Mouse (Mus musculus) forebrain, embryonic 15.5 days (tissue): ENCODE data around the gene Tex30. TPM values are rescaled to one million over a fixed set of nuclear protein-coding genes. Genes with fewer than 3 reads are reported as not detected.

Source experiments
- ATAC-seq: fragments of 200-750 bp; cut with Nextera tagmentation; replicated peaks from 2 replicates; pipeline ENCODE4 v1.8.0; 2017; ENCODE audit warnings: mild to moderate bottlenecking, moderate TSS enrichment, moderate library complexity
- H3K27ac ChIP-seq: fragments of 300-500 bp; sonication (generic); replicated peaks from 2 replicates; pipeline ENCODE4 v1.5.1; 2015; ENCODE audit warnings: mild to moderate bottlenecking, inconsistent platforms
- H3K27me3 ChIP-seq: fragments of 300-500 bp; sonication (generic); 2 replicates; pipeline ENCODE4 v1.6.1; 2015; ENCODE audit warnings: inconsistent platforms
- H3K36me3 ChIP-seq: fragments of 300-500 bp; sonication (generic); 2 replicates; pipeline ENCODE4 v1.6.1; 2015; ENCODE audit warnings: mild to moderate bottlenecking, inconsistent platforms
- H3K4me1 ChIP-seq: fragments of 300-500 bp; sonication (generic); 2 replicates; pipeline ENCODE4 v1.6.1; 2015; ENCODE audit warnings: inconsistent platforms
- H3K4me2 ChIP-seq: fragments of 300-500 bp; sonication (generic); replicated peaks from 2 replicates; pipeline ENCODE4 v1.6.1; 2015; ENCODE audit warnings: mild to moderate bottlenecking, inconsistent platforms
- H3K4me3 ChIP-seq: fragments of 300-500 bp; sonication (generic); 2 replicates; pipeline ENCODE4 v1.5.1; 2015; ENCODE audit warnings: mild to moderate bottlenecking, inconsistent platforms
- H3K9ac ChIP-seq: fragments of 300-500 bp; sonication (generic); replicated peaks from 2 replicates; pipeline ENCODE4 v1.6.1; 2015; ENCODE audit warnings: mild to moderate bottlenecking, inconsistent platforms
- H3K9me3 ChIP-seq: fragments of 300-500 bp; sonication (generic); 2 replicates; pipeline ENCODE4 v1.6.1; 2016; ENCODE audit warnings: inconsistent platforms
- WGBS: fragments of 180-500 bp; shearing (Covaris S2); methylation state at CpG from one replicate; pipeline ENCODE4 v1.1.7; 2015; ENCODE audit warnings: mixed read lengths; 5-methylcytosine and 5-hydroxymethylcytosine counted together
- polyA plus RNA-seq: library from polyadenylated mRNA; unstranded; fragments of >200 nt; fragmentation: Nextera tagmentation; extraction: Ambion mirVana; gene quantifications from 2 replicates; pipeline ENCODE4 v1.2.1, GENCODE M21; 2015

Tex30 gene
- polyA plus RNA-seq = 68.3 and 75.9 TPM in 2 replicates

DNA sequence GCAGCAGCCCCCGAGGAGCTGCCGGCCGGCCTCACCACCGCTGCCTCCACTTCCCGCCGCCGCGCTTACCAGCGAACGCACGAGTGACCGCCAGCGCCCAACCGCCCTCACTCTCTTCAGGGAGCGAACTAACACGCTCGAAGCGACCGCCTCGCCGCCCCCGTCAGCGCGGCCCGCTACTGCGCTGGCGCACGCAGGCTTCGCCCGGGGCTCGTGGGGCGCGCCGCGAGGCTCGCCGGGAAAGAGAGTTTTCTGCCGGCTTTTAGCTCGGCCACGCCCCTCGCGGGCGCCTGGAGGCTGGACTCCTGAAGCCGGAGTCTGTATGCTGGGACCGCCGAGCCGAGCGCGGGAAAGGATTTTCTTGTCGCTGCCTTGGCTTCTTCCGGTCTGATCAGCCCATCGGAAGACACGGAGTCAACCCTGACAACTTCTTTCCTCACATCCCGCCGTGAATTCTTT is at the start of gene Tex30:
Gene Tex30 (minus strand): TSS at position 183 of the 459 bp plus-strand sequence.
- Histone ChIP-seq H3K27ac (peak within 1 kb of the TSS; percentile 94), H3K4me1 (peaks cover 14% of the 10 kb centered on the region), H3K9ac (peak within 1 kb of the TSS; percentile 82), H3K9me3 (no peaks in the 10 kb centered on the region), H3K4me2 (peak within 1 kb of the TSS; percentile 65), H3K27me3 (no peaks in the 10 kb centered on the region), H3K36me3 (peaks cover 20% of the 10 kb centered on the region), H3K4me3 (peak within 1 kb of the TSS; percentile 99)
- peak; percentile 99 for ATAC-seq
- WGBS = under 1% methylated on average over 52 of the region's 55 CpGs

DNA sequence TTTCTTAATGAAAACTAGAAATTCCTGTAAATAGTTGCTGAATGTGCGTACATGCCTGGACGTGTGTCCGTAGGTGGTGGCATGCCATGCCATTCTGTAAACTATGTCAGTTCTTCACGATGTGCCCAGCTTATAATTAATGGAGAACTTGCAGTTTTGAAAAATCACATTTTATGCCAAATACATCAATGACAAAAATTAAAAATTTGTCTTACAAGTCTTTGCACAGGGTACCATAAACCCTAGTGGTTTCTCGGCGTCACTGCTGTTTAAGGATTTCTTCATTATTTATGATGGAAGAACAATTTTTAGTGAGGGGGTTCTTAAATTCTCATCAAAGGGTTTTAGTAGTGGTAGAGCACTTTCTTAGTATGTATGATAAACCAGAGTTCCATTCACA is 46.5 kb upstream of the Tex30 start:
- no peak for ATAC-seq
- Histone ChIP-seq H3K36me3 (peaks cover 6% of the 10 kb centered on the region; the same call in 1 of the 2 replicates), H3K4me1 (peaks cover 19% of the 10 kb centered on the region), H3K27me3 (no peaks in the 10 kb centered on the region), H3K9ac (peak overlapping the region; percentile 100), H3K9me3 (no peaks in the 10 kb centered on the region), H3K4me3 (peak overlapping the region; percentile 100), H3K27ac (peak overlapping the region; percentile 100; the same call in 1 of the 2 replicates), H3K4me2 (peak overlapping the region; percentile 67)
- 27% methylated on average over 6 of the region's 6 CpGs for WGBS

GRCm38 (mm10) chr1:44147563-44148381 is 45.5 kb upstream of the Tex30 start, which contains the start of gene Ercc5:
TSS of gene Ercc5 (plus strand) at chr1:44147744.
- Histone ChIP-seq H3K4me3 (peak within 1 kb of the TSS; percentile 100), H3K36me3 (peaks cover 15% of the 10 kb centered on the region), H3K27me3 (no peaks in the 10 kb centered on the region), H3K4me1 (peaks cover 19% of the 10 kb centered on the region), H3K9ac (peak within 1 kb of the TSS; percentile 100), H3K27ac (peak within 1 kb of the TSS; percentile 100), H3K9me3 (no peaks in the 10 kb centered on the region), H3K4me2 (peak within 1 kb of the TSS; percentile 67)
- under 1% methylated on average over 66 of the region's 66 CpGs for WGBS
- ATAC-seq = peak; percentile 98

DNA sequence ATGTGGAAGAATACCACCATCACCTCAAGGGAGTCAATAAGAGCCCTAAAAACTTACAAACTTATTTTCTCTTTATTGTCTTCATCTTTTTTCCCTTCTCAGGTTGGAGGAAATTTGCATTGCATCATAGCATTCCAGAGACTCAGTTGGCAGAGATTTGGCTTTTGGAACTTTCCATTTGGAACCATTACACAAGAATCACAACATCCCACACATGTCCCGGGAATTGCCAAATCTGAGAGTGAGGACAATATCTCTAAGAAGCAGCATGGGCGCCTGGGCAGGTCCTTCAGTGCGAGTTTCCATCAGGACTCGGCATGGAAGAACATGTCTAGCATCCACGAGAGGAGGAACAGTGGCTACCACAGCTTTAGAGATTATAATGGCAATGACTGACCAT is 40.5 kb upstream of the Tex30 start:
- Histone ChIP-seq H3K36me3 (peaks cover 48% of the 10 kb centered on the region), H3K4me2 (no peak overlapping the region), H3K9me3 (no peaks in the 10 kb centered on the region), H3K27me3 (no peaks in the 10 kb centered on the region), H3K4me1 (peaks cover 4% of the 10 kb centered on the region), H3K9ac (no peak overlapping the region), H3K4me3 (no peak overlapping the region), H3K27ac (no peak overlapping the region)
- no peak for ATAC-seq
- 92% methylated on average over 5 of the region's 5 CpGs for WGBS

DNA sequence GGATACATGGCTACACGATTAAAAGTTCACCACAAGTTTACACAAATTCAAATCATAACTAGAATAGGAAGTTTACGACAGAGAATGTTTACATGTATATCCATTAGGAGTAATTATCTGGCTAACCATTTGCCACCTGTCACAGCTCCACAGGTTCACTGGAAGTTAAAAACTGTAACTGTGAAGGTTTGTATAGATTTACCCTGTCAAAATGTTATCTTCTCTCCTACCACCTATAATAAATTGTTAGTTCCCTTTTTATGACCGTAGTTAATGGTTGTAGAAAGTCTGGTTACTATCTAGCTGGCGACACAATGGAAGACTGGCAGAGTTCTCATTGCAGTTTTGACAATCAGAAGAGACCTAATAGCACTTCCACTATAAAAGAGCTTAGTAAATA is 38.0 kb upstream of the Tex30 start:
- peaks cover 61% of the 10 kb centered on the region for H3K36me3 ChIP-seq
- H3K9ac ChIP-seq = no peak overlapping the region
- no peak overlapping the region for H3K4me3 ChIP-seq
- H3K27me3 ChIP-seq = no peaks in the 10 kb centered on the region
- WGBS = 95% methylated on average over 4 of the region's 4 CpGs
- no peak overlapping the region for H3K27ac ChIP-seq
- no peak for ATAC-seq
- H3K4me2 ChIP-seq = no peak overlapping the region
- no peaks in the 10 kb centered on the region for H3K4me1 ChIP-seq
- H3K9me3 ChIP-seq = no peaks in the 10 kb centered on the region

DNA sequence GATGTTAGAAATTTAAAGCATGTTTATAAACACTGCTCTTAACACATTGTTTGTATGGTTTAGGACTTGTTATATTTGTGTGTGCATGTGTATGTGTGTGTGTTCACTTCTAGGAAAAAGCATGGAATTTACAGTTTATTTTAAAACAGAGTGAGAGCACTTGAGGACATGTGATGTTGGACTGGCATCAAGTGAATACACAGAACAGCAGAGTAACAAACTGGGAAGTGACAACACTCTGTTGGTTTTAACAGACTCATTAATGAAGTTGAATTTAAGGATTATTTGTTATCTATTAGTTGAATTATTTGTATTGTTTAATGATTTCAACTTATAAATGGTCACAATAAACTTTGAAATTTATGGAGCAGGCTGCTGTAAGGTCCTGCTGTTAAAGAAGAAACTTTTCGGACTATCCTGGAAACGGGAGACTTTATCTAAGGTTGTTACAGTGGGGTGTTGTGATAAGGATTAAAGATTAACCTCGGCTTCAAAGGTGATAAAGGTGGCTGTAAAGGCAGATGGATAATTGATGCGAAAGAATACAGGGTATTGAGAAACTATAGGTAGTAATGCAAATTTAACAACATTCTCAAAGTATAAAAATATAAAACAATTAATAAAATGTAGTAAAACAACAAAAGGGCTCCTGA is 27.8 kb upstream of the Tex30 start:
- Histone ChIP-seq H3K9me3 (no peaks in the 10 kb centered on the region), H3K27me3 (no peaks in the 10 kb centered on the region), H3K27ac (no peak overlapping the region), H3K4me3 (no peak overlapping the region), H3K4me1 (no peaks in the 10 kb centered on the region), H3K36me3 (peaks cover 52% of the 10 kb centered on the region), H3K9ac (no peak overlapping the region), H3K4me2 (no peak overlapping the region)
- no peak for ATAC-seq
- 94% methylated on average over 4 of the region's 4 CpGs for WGBS

DNA sequence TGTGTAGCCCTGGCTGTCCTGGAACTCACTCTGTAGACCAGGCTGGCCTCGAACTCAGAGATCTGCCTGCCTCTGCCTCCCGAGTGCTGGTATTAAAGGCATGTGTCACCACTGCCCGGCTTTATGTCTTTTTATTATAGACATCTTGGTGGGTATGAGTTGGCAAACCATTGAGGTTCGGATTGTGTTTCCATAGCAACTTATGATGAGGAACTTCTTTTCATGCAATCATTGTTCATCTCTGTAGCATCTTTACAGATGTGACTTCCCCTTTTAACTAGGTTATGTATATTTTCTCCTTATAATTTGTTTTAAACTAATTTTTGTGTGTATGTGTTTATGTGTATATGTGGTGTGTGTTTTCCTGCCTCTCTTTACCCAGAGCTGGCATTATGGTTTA is 23.3 kb upstream of the Tex30 start:
- no peak for ATAC-seq
- no peak overlapping the region for H3K9ac ChIP-seq
- no peaks in the 10 kb centered on the region for H3K27me3 ChIP-seq
- no peak overlapping the region for H3K4me3 ChIP-seq
- peaks cover 32% of the 10 kb centered on the region for H3K36me3 ChIP-seq
- 90% methylated on average over 4 of the region's 4 CpGs for WGBS
- no peaks in the 10 kb centered on the region for H3K9me3 ChIP-seq
- no peak overlapping the region for H3K27ac ChIP-seq
- no peak overlapping the region for H3K4me2 ChIP-seq
- peaks cover 16% of the 10 kb centered on the region for H3K4me1 ChIP-seq

- H3K36me3 ChIP-seq = peaks cover 12% of the 10 kb centered on the region
- no peaks in the 10 kb centered on the region for H3K27me3 ChIP-seq
- no peak for ATAC-seq
- WGBS = 92% methylated on average over 3 of the region's 3 CpGs
- no peak overlapping the region for H3K4me3 ChIP-seq
- no peak overlapping the region for H3K9ac ChIP-seq
- no peaks in the 10 kb centered on the region for H3K9me3 ChIP-seq
- H3K27ac ChIP-seq = no peak overlapping the region
- H3K4me2 ChIP-seq = no peak overlapping the region
- H3K4me1 ChIP-seq = peaks cover 31% of the 10 kb centered on the region
These were observed 20.0 kb upstream of the Tex30 start for GRCm38 (mm10) chr1:44122256-44122655.

DNA sequence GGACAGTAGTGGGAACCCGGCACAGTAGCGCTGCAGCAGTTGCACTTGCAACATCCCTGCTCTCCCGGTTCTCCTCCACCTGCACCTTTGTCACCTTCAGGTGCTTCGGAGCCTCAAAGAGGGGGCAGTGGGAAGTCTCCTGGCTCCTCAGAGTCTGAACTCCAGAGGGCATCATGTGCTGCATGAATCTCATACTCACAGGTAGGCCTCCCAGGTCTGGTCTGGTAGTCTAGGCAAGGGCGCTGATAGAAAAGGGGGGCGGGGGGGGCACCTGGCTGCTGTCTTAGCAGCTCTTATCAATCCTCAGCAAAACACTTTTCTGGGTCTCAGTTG is 17.8 kb upstream of the Tex30 start:
- Histone ChIP-seq H3K36me3 (peaks cover 8% of the 10 kb centered on the region), H3K4me3 (peak overlapping the region; percentile 70), H3K27ac (peak overlapping the region; percentile 97), H3K4me1 (peaks cover 31% of the 10 kb centered on the region), H3K9me3 (no peaks in the 10 kb centered on the region), H3K9ac (peak overlapping the region; percentile 94), H3K27me3 (no peaks in the 10 kb centered on the region), H3K4me2 (peak overlapping the region; percentile 87)
- no peak; the same call in 1 of the 2 replicates for ATAC-seq
- WGBS = 3% methylated on average over 6 of the region's 6 CpGs

DNA sequence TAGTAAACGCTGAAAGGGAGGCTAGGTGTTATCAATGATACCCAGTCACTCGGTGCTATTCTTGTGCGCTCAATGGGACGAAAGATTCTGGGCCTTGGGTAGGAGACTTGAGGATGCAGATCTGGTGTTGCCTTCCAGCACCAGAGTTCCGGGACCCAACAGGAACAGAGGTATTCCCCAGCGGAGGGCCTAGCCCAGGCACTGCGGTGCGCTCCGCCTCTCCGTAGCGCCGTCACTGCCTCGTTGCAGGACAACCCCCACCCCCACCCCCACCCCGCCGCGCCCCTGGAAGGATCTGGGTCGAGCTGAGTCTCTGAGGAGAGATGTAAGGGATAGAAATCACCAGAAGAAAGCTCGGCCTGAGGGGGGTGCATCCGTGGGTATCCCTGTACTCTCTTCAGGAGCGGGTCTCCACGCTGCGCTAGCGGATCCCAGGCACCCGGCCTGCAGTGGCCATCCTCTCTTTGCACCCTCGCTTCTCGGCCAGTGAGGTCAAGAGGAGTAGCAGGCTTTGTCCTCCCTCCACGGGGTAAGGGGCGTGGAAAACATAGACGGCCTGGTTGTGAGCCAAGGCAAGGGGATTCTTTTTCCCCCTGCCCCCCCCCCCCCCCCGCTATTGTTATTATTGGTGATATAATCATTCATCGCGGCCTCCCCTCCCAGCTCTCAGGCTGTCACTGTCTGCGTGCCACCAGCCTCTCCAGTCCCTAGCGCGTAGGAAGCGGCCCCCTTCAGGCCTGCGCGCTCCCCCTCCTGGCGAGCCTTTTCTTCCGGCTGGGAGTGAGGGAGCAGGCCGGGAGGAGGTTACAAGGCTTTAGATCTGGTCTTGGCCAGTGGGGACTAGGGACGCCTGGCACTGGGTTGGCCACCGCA is 17.2 kb upstream of the Tex30 start:
- Histone ChIP-seq H3K9me3 (no peaks in the 10 kb centered on the region), H3K27me3 (no peaks in the 10 kb centered on the region), H3K9ac (peak overlapping the region; percentile 94), H3K36me3 (peaks cover 13% of the 10 kb centered on the region), H3K4me3 (peak overlapping the region; percentile 70), H3K4me1 (peaks cover 31% of the 10 kb centered on the region), H3K4me2 (peak overlapping the region; percentile 87), H3K27ac (peak overlapping the region; percentile 97)
- WGBS = under 1% methylated on average over 39 of the region's 43 CpGs
- ATAC-seq = peak; percentile 90

DNA sequence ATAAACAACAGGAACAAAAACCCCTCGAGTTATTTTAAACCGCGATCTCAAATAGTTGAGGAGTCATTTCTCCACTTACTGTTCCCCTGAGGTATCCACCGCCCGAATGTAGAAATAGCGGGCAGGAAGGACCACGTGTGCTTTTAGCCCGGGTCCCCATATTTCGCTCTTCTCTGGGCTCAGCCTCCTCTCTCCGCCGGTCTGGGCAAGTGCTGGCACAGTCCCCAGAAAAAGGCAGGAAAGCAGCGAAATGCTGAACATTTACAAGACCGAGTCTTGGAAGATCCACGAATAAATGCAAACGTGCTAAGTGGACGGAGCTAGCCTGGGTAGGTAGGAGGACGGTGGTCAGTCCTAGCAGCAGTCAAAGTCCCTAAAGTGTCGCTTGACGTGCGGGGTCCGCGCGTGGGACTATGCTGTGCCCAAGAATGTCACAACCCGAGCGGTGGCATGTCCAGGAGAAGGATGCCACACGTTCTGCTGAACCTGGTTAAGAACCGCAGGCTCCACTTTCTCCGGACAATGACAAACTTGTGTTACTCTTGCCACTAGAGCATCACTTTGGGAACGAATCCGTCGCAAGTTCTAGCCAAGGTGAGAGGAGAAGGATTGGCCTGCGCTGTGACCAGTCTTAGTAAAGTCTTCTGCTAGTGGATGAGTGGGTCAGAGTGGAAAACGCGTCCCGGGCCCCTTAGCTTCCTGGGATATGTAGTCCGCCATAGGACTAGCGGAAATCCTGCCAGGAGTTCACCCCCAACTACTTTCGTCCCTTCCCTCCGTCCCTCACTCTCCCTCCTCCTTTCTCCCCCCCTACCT is 16.2 kb upstream of the Tex30 start, which contains the start of the genes Kdelc1 and Bivm:
Gene Kdelc1 (minus strand): TSS at position 570 of the 816 bp plus-strand sequence.
Gene Bivm (plus strand): TSS at position 719 of the 816 bp plus-strand sequence.
- ATAC-seq = peak; percentile 98
- Histone ChIP-seq H3K9me3 (no peaks in the 10 kb centered on the region), H3K36me3 (peaks cover 16% of the 10 kb centered on the region), H3K4me3 (peak within 1 kb of the TSS; percentile 70), H3K27me3 (no peaks in the 10 kb centered on the region), H3K4me1 (peaks cover 31% of the 10 kb centered on the region), H3K27ac (peak within 1 kb of the TSS; percentile 97), H3K4me2 (peak within 1 kb of the TSS; percentile 87), H3K9ac (peak within 1 kb of the TSS; percentile 94)
- WGBS = under 1% methylated on average over 39 of the region's 39 CpGs
